Mouse (Mus musculus) embryo, embryonic 9.5 days (tissue): ENCODE results near the gene Pramel1.
"Not testable (repeated sequence)": the region's sequence is repeated elsewhere in the genome, so short reads cannot be mapped to it uniquely, and the experiment has no call there.

Experiments used
- DNase-seq: peaks from one replicate; pipeline ENCODE4 v3.0.0-alpha.2; 2017; ENCODE audit errors: extremely low spot score

The Pramel1 gene

DNA sequence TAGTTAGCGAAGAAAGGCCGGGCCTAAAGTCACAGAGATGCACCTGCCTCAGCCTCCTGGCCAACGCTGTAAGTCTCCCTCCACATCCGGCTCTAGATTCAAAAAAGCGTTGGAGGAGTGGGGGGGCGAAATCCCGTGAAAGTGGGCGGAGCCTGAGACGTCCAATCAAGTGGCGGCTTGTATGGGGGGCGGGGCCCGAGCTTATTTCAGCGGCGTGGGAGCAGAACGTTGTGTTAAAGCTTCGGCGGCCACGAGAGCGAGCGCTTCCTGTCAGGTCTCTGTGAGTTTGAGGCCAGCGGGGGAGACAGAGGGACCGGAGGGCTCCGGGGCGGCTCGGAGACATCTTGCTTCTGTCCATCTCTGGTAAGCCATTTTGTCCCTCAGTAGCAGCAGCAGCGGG, at the start of gene Pramel1:
Gene Pramel1 (plus strand): TSS at position 248 of the 400 bp plus-strand sequence.
- DNase-seq: no peak

DNA sequence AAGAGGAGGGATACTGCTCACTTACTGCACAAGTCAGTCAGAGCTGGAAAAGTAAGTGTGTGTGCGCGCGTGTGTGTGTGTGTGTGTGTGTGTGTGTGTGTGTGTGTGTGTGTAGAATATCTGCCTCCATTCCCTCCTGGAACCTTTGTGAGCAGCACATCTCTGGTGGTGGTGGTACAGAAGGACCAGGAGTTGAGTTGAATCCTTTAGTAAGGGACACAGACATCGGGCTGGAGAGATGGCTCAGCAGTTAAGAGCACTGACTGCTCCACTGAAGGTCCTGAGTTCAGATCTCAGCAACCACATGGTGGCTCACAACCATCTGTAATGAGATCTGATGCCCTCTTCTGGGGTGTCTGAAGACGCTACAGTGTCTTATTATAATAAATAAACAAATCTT, 48.7 kb upstream of the Pramel1 start:
- DNase-seq: not testable (repeated sequence)

DNA sequence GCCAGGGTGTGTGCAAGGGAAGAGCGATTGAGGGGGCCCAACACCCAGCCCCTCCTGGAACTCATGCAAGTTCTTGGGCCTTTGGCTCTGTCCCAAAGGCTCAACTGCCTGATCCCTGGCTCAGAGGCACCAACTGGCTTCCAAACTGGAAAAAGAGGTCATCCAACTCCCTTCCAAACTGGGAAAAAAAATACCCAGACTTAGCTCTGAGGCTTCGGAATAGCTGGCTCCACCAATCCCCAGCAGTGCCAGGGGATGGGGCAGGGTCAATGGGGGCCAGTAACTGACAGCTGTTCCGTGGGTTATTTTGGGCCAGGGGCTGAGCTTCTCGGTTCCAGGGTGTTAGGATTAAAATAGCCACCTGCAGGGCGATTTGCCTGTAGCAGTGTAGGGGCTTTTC, 45.5 kb upstream of the Pramel1 start:
- no peak for DNase-seq

DNA sequence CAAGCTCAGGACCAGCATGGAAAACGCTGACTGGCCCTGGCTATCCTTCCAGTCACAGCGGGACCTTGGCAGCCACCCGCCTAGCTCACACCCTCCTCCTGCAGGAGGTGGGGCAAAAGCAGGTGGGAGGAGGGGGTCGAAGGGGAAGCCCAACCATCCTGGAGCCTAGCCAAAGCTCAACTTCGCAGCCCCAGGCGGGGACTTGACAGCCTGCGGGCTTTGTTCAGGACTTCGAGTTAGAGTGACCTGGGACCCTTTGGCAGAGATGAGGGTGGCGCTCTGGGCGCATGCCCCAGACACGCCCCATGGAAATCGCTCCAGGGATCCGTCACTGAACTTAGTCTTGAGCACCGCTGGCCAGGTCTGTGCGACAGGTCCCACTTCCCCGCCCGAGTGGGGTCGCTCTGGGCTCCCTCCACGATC, 44.7 kb upstream of the Pramel1 start, which contains the start of gene Lrrc38:
Gene Lrrc38 (plus strand): TSS at position 274 of the 423 bp plus-strand sequence.
- DNase-seq: peak; percentile 40

DNA sequence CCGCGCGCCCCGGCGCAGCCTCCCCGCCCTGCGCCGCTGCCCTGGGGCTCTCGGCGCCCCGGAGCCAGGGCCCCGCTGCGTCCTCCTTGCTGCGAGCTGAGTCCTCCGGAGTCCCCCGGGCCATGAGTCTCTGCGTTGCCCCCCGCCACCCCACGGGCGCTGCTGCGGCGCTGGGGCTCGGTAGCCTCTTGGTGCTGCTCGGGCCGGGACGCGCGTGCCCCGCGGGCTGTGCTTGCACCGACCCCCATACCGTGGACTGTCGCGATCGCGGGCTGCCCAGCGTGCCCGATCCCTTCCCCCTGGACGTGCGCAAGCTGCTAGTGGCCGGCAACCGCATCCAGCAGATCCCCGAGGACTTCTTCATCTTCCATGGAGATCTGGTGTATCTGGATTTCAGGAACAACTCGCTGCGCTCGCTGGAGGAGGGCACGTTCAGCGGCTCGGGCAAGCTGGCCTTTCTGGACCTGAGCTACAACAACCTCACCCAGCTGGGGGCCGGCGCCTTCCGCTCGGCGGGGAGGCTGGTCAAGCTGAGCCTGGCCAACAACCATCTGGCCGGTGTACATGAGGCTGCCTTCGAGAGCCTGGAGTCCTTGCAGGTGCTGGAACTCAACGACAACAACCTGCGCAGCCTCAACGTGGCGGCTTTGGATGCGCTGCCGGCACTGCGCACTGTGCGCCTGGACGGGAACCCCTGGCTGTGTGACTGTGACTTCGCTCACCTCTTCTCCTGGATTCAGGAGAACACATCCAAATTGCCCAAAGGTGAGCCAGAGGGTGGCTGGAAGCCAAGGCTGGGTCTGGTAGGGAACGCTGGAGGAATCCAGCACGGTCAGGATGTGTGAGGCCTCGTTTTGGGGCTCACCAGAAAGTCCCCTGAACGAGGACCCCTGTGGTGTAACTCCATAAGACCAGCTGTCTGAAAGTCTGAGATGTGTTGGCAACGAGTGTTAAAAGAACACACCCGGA, 43.9 kb upstream of the Pramel1 start:
- DNase-seq: peak; percentile 41

DNA sequence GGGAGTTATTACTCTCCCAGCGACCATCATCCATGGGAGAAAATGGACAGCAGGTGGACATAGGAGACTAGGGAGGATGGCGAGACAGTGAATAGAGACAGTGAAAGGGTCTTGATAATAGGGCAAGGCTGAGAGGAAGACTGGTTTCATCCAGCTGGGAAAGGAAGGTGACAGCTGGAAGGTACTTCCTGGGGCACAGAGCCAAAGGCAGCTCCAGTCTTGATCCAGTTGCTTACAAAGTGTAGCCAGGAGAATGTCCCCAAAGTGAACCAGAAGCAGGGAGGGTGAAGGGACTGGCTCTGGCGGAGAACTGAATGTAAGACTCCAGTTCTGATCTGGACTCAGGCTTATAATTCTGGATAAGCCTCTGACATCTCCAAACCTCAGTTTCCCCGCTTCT, 41.9 kb upstream of the Pramel1 start:
- DNase-seq: no peak

DNA sequence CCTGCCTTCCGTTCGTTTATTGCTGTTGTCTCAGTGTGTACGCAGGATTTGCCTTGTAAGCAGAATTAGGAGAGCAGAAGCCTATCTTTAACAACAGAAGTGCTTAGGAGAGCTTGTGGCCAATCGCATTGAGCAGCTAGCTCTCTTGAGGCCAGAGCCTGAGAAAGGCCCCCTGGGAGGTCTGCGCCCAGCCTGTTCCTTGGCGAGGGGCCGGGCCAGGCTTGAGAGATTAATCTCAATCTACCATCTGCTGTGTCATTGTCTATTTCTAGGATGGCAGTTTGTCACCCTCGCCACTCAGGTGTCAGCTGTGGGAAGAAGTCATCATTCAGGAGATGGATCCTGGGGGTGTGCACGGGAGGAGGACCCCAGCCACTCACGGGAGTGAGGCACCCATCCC, 32.7 kb upstream of the Pramel1 start:
- DNase-seq: no peak

DNA sequence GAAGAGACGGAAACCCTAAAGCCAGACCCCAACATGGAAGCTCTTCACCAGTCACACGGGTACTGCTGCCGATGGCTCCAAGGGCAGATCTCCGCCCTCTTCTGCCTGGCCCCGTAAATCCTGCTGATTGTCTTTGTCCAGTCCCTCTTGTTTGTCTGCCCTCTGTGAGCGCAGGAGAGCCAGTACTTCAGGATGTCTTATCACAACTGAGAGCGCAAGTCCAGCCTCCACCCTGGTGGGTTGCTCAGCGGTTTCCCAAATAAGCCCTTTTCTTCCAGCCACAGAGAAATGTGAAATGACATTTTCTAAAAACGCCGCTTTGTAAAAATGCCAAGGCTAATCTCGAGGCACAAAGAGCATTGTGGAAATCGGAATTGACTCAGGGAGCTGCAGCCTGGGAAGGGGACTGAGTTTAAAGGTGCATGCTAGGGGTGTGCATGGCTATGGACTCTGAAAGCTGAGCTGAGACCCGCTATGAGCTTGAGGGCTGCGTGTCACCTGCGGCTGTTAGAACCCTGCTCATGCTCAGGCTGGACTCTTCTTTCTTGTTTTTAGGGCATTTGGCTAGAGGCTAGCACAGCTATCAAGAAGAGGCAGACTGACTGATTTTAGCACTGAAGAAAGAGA, 27.7 kb upstream of the Pramel1 start:
- peak; percentile 19 for DNase-seq

DNA sequence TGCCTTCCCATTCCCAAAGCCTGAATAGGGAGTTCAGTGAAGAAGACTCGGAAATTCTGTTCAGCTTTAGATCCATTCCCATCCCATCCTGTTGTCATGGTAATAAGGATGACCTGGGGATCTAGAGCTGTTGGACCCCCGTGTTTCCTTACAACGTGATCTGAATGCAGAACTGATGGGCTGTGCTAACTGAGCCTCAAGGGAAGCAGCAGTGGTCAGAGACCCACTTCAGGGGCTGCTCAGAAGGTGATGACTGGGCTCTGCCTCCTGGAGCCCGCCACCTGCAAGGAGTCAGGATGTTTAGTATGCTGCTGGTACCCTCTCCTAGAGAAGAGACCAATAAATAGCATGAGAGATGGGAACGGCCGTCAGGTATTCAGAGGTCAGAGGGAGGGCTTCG, 14.7 kb upstream of the Pramel1 start:
- DNase-seq: no peak

DNA sequence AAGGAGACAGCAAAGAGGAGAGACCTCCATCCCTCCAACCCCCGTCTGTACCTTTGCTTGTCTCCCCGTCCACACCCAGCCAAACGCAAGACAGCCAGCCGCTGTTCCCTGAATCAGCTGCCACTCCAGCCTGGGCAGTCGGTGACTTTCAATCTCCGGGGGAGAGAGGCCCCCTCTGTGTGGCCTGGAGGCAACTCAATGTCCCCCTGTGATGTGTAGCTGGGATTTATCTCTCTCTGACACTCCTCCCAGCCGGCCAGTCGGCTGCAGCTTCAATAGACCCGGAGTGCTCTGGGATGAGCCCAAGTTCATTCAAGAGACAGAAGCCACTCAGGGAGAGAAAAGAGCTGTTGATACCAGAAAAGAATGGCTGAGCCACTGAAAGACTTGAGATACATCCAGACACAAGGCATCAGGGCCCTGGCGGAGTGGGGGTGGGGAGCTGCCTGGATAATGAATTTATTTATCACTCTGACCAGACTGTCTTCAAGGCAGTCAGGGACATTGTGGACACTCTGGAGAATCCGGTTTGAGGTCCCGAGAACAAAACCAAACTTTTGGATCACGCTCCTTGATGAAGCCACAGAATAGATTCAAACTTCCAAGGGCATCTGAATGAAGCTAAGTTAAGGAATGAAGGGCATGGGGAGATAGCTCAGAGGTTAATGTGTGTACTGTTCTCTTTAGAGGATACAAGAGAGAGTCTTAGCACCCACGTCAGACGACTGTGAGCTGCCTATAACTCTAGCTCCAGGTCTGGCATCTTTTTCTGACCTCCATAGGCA, 14.1 kb upstream of the Pramel1 start:
- DNase-seq: peak; percentile 48

DNA sequence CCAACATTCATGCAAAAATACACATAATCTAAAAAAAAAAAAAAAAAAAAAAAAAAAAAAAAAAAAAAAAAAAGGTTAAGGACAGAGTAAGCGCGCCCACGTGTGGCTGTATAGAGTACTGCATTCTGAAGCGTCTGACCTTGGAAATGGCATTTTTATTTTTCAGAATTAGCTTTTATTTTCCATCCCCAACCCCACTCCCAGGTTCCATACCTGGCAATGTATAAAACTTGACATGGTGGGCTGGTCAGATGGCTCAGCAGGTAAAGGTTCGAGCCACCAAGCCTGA, 13.6 kb upstream of the Pramel1 start:
- DNase-seq: peak; percentile 14

DNA sequence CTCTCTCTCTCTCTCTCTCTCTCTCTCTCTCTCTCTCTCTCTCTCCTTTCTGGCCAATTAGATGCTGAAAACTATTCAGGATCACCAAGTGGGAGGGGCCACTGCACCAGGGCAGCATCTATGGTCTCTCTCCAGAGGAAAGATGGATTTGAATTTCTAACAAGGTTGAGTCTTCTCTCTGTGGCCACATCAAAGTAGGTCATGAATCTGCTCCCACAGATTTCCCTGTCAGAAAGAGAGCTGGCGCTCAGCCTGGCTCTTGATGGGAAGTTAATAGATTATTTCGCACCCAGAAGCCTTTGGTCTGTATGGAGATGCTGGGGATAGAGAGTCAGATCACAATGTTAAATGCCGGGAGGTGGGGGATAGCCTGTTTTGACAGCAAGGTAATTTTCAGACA, 12.1 kb upstream of the Pramel1 start:
- no peak for DNase-seq

DNA sequence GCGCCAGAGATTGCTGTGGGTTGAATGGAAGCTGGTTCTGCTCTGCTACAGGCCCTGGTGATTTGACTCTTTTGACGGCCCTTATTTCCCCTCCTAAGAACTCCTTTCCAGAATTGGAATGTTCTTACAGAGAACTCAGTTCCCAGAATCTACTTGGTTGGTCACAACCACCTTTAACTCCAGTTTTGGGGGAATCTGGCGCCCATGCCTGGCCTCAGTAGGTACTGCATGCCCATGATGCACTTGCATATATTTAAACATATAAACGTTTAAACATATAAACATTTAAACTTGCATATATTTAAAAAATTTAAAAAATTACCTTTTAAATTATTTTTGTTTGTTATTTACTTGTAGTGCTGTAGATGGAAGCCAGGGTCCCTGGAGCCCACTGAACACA, 10.6 kb upstream of the Pramel1 start:
- no peak for DNase-seq

DNA sequence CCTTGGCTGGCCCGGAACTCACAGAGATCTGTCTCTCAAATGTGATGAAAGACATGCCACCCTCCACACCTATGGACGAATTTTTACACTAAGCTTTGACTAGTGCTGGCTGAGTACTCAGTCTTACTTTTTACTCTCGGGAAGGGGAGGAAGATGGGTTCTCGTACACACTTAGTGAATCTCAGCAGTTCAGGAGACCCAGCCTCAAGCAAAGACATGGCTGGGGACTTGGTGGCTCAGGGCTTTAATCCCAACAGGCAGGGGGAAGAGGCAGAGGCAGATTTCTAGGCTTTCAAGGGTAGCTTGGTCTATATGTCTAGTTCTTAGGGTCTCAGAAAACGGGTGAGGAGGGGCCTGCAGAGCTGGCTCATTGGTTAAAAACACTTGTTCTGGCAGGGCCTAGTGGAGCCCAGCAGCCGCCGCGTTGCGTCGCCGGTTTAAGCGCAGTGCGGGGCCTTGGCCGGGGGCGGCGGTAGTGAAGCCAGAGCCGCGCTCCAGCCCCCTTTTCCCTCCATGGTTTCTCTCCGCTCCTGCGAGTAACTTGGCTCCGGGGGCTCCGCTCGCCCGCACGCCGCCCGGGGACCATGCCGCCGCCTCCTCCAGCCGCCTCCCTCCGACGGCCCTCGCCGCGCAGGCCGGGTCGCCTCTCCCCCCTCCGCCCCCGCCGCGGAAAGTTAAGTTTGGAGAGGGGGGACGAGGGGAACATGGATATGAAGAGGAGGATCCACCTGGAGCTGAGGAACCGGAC, 5.1 kb upstream of the Pramel1 start:
- peak; percentile 81 for DNase-seq

DNA sequence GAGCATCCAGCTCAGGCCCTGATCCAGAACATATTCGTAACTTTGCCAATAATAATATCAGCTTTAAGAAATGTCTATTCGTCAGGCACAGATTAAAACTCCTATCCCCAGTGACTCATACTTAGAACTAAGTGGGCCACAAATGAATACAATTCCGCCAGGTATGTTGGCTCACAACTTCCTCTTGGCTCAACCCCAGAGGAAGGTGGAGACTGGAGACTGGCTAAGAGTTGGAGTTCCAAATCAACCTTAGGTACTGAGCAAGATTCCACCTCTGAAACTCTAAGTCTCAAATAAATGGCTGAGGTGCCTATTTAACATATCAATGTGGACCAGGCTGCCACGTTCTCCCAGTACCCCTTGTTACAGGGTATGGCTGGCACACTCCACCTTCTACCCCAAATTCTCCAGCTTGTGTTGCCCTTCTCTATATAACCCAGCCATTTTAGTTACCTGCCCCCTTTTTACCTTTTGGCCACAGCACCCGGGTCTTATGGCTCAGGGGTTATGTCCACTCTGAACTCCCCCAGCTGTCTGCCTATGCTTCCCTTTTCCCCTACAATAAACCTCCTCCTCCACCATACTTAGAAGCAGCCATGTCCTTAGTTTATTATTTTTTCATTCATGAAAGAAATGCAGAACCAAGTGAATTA, 17.5 kb downstream of the Pramel1 start:
- no peak for DNase-seq

DNA sequence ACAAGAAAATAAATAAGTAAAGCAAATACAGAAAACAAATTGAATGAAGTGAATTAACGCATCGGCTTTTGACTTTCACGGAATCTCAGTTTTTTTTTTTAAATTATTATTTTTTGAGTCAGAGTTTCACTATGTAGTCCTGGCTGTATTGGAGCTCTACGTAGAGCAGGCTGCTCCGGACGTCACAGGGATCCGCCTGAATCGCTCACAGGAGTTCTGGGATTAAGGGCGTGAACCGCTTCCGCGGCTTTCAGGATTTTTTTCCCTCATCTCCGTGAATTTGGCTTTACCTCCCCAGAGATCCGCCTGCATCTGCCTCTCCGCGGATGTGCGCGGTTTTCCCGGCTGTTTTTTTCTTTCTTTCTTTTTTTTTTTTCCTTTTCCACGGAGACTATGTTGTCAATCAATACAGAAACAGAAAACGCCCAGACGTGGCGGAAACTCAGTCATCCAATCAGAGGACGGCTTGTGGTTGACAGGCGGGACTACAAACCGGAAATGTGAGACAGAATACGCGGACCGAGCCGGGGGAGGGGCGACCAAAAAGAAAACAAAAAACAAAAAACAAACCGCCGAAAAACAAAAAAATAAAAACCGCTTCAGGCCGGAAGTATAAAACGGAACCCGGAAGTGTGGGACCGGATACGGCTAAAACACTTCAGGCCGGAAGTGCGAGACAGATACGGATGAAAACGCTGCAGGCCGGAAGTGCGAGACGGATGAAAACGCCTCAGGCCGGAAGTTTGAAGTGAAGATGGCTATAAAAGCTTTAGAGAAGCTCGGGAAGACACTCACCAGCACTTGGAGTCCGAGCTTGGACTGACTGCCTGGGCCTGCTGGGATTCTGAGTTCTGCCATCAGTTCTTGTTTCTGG, 18.2 kb downstream of the Pramel1 start, which contains the start of gene Pramef8:
Gene Pramef8 (plus strand): TSS at position 208 of the 874 bp plus-strand sequence.
- peak; percentile 92 for DNase-seq

DNA sequence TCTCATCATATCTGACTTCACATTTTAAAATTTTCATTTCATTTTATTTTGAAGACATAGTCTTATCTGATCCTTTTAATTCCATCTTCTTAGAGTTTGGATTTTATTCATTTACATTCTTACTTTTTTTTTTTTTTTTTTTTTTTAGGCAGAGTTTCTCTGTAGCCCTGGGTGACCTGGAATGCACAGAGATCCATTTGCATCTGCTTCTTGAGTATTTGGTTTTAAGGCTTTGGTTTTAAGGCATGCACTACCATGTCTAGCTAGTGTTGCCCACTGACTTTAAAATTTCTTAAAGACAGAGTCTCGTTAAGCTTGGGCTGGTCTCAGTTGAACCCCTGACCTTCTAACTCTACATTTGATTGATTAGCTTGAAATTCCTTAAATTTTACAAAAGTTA, 19.4 kb downstream of the Pramel1 start:
- no peak for DNase-seq

DNA sequence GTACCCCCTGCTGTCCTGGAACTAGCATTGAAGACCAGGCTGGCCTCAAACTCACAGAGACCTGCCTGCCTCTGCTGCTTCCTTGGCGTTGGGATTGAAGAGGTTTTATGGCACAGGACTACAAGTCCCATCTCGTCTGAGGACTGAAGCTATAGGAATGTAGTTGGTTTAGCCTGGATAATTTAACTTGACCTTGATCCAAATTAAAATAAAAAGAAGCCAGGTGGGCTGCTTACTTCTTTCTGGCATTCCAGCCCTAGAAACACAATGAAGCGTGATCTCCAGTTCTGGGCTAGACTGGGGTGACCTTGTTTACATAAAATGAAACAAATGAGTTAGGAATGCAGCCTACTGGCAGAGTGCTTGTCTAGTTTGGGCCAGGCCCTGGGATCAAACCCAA, 19.9 kb downstream of the Pramel1 start:
- no peak for DNase-seq

DNA sequence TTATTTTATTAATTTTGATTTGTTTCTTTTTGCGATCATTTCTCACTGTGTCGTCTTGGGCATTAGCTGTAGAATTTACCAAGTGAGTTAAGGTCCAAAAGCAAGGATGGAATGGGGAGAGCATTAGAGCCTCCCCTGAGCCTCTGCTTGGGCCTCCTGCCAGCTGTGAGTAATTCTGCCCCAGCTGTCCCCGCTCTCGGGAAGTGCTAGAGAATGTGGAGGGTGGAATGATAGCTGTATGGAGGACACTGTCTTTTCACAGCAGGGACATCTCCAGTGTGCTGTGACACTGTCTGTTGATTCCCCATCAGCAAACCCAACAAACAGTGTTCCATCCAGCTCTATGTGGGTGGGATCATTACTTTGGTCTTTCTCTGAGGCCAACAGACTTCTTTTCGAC, 32.5 kb downstream of the Pramel1 start:
- not testable (repeated sequence) for DNase-seq
